Mouse (Mus musculus) adipose tissue, adult 10 weeks (tissue): ENCODE measurements around the gene Lamb2. TPM values are rescaled to one million over a fixed set of nuclear protein-coding genes. Genes with fewer than 3 reads are reported as not detected.

Experiments
- polyA plus RNA-seq: library from polyadenylated mRNA; stranded (reverse); fragments of 350-450 nt; fragmentation: Illumina TruSeq; extraction: RNeasy Lipid Tissue Mini Kit (QIAGEN cat#74804); gene quantifications from one replicate; pipeline ENCODE4 v1.2.3, GENCODE M21; 2014; ENCODE audit warnings: low read depth, low replicate concordance

The Lamb2 gene
- 122 TPM for polyA plus RNA-seq

DNA sequence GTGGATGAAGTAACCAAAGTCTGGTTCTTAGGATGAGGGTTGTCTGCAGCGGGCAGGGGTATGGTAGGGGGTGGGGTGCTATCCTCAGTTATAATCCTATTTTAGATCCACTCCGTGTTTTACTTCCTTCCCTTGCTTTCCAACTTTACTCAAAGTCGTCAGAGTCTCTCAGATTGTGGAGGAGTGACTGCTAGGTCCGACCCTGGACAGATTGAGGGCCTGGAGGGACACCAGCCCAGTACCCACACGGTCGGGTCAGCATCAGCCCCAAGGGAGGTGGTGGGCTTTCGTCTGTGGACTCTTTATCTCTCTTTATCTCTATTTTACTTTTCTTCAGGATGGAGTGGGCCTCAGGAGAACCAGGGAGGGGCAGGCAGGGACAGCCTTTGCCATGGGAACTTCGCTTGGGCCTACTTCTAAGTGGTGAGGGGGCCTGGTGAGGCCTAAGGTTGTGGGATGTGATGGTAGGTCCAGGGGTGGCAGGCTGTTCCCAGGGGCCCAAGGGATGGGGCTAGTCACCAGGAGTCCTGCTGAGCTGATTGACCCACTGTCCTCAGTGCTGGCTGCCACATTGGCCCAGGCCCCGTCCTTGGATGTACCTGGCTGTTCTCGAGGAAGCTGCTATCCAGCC lies at the start of gene Lamb2:
Gene Lamb2 (plus strand): TSS at position 16 of the 631 bp plus-strand sequence.

GRCm38 (mm10) chr9:108436182-108436581 lies 43.4 kb upstream of the Lamb2 start, which contains the start of gene BC048562:
Gene BC048562, plus strand, starts transcription at chr9:108436482.

DNA sequence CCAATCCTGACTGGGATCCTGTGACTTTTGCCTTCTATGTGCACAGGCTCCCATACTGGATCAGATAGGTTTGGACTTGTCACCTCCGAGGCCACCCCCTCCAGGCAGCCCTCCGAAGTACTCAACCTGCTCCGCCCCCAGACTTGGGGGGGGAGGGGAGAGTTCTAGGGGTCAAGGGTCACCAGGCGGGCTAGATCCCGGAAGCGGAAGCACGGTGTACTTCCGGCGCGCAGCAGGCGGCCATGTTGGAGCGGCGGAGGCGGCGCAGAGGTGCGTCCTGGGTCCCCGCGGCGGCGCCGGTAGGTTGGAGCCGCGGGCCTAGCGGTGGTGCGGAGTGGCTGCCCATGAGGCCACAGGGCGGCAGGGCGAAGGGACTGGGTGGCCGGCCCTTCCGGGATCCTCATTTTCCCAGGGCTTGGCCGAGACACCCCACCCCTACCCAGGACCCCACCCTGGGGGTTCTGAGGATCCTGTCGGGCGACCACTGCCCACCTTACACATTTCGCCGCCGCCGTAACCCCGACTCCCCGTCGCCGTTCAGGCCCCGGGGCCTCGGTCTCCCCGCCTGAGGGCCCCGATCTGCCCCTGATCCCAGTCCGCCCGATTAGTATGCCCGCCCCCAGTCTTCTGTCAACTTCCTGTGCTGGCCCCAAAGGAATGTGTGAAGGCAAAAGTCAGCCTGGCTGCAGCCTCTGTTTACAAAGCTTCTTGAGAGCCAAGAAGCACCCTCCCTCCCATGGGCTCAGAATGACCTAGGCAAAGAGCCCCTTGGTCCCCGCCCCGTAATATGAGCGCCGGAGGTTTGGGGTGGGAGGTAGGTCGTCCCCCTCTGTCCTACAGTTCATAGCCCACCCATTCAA lies 19.0 kb upstream of the Lamb2 start, which contains the start of gene Ccdc71:
Gene Ccdc71 (plus strand): TSS at position 209 of the 860 bp plus-strand sequence.

GRCm38 (mm10) chr9:108461181-108461631 lies 18.3 kb upstream of the Lamb2 start, which contains the start of gene Klhdc8b:
Gene Klhdc8b, minus strand, starts transcription at chr9:108461581.

DNA sequence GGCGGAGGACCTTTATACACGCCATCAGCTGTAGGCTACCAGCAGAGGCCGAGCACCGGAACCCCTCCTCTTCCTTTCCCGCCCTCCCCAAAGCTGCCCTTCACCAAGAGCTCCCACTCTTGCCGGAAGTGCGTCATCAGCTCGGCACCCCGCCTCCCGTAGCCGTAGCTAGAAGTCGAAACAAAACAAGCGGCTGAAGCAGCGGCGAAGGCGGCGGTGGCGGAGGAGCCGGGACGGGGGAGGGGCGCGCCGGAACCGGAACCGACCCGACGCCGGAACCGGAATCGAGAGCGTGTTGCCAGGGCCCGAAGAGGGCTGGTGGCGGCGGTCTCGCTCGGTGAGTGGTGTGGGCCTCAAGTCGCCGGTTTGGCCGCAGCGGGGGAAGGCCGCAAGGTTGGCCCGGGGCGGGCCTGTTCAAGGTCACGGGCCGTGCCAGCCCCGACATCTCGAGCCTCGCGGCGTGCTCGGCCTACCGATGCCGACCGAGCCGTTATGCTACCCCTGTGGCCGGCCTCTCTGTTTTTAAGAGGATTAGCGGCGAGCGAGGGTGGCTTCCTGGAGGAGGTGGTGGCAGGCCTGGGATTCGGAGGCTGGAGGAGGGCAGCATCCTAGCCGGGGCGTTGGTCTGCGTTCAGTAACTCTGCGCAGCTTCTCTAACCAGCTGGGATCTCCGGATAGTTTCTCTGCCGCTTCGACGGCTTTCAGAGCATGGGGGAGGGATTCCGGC lies 11.2 kb downstream of the Lamb2 start, which contains the start of gene Usp19:
Gene Usp19 (plus strand): TSS at position 44 of the 727 bp plus-strand sequence.

GRCm38 (mm10) chr9:108507619-108508434 lies 28.3 kb downstream of the Lamb2 start, which contains the start of gene Qars:
Gene Qars, plus strand, starts transcription at chr9:108507706.

DNA sequence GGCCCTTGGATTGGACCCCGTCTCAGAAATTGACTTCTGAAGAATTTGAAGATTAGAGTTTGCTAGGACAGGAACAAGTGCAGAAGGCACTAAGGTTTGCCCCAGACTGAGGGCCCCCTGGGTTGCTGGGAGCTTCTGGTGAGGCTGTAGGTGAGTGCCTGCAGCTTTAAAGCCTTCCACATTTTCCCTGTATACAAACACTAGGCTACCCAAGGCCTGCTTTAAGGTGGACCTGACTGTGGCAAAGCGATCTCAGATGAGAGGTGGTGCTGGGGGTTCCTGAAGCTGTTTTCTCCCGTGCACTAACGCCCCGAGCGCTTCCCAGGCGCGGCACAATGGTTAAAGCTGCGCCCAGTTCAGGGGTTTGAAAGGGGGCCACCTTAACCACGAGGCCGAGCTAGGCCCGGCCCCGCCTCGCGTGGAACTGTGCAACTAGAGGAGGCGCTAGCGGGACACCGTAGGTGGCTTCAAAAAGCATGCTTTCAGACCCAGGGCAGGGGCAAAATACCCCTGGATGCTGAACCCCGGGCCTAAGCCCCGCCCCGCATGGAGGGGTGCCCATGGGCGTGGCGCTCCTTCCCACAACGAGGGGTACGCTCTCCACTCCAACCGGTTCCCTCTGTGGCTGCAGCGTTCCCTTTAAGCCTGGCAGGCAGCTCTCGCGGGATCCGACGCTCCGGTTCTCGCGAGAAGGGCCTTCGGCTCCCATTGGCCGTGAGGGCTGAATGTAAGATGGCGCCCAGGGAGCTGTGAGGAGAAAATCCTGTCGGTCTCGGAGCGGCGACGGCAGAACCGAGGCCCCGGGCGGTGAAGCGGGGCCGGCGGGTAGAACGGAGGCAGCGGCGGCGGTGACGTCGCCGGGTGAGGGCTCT lies 37.1 kb downstream of the Lamb2 start, which contains the start of gene Qrich1:
Gene Qrich1 (plus strand): TSS at position 427 of the 872 bp plus-strand sequence.

Other genes with a start within 250 kb of the Lamb2 start
- gene Dag1, start 215.8 kb upstream of the Lamb2 start, polyA plus RNA-seq = 101 TPM
- gene Nicn1, start 189.3 kb upstream of the Lamb2 start, polyA plus RNA-seq = 30.2 TPM
- 35.7 TPM for gene Amt, start 182.9 kb upstream of the Lamb2 start, polyA plus RNA-seq
- gene Rhoa, start 173.6 kb upstream of the Lamb2 start, polyA plus RNA-seq = 287 TPM
- 60.6 TPM for gene Tcta, start 173.6 kb upstream of the Lamb2 start, polyA plus RNA-seq
- gene Gpx1, start 140.8 kb upstream of the Lamb2 start, polyA plus RNA-seq = 621 TPM
- gene Usp4, start 131.9 kb upstream of the Lamb2 start, polyA plus RNA-seq = 60.8 TPM
- gene 1700102P08Rik, start 86.9 kb upstream of the Lamb2 start, polyA plus RNA-seq = 2.5 TPM
- 0.40 TPM for gene Ccdc36, start 51.3 kb upstream of the Lamb2 start, polyA plus RNA-seq
- 1.6 TPM for gene BC048562, start 43.3 kb upstream of the Lamb2 start, polyA plus RNA-seq
- 20.1 TPM for gene Ccdc71, start 19.2 kb upstream of the Lamb2 start, polyA plus RNA-seq
- 61.8 TPM for gene Klhdc8b, start 18.2 kb upstream of the Lamb2 start, polyA plus RNA-seq
- 99.3 TPM for gene Usp19, start 10.9 kb downstream of the Lamb2 start, polyA plus RNA-seq
- gene Qars, start 28.0 kb downstream of the Lamb2 start, polyA plus RNA-seq = 126 TPM
- gene Qrich1, start 37.1 kb downstream of the Lamb2 start, polyA plus RNA-seq = 68.9 TPM
- 69.1 TPM for gene Impdh2, start 80.5 kb downstream of the Lamb2 start, polyA plus RNA-seq
- 29.0 TPM for gene Ndufaf3, start 87.7 kb downstream of the Lamb2 start, polyA plus RNA-seq
- gene Dalrd3, start 90.2 kb downstream of the Lamb2 start, polyA plus RNA-seq = 95.8 TPM
- 39.9 TPM for gene Wdr6, start 99.0 kb downstream of the Lamb2 start, polyA plus RNA-seq
- 7.0 TPM for gene P4htm, start 117.9 kb downstream of the Lamb2 start, polyA plus RNA-seq
- 41.7 TPM for gene Arih2, start 169.7 kb downstream of the Lamb2 start, polyA plus RNA-seq
- gene Slc25a20, start 182.4 kb downstream of the Lamb2 start, polyA plus RNA-seq = 38.7 TPM
- gene Prkar2a, start 209.6 kb downstream of the Lamb2 start, polyA plus RNA-seq = 35.5 TPM